ENCODE assay signal across 24 mouse cellular contexts in the genomic region with DNA sequence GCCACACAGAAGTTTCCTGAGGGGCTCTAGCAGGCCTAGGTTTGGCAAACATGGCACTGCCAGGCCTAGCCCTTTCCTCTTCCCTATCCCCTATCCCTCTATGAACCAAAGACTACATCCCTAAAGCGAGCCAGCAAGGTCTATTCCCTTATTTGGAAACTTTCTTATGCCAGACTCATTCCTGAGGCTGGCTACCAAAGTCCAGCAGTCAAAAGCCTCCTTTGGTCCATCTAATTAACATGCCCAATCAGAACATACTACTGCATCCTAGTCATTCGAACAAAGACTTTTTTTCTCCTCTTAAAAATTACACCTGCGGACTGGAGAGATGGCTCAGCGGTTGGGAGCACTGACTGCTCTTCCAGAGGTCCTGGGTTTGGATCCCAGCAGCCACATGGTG. TPM values are rescaled to one million over a fixed set of nuclear protein-coding genes. Genes with fewer than 3 reads are reported as not detected.
"Had no signal": no experiment of that assay in that cellular context is flagged by ENCODE, and none has a peak within 500 bp of the region (broad histone marks: within the 10 kb centered on the region; RNA-seq: fewer than 3 reads in every experiment).

No protein-coding gene starts in this region.

- H3K4me3 ChIP-seq: gastrocnemius, adult 2 months; heart, embryonic 10.5 days; heart, embryonic 12.5 days; hindbrain, embryonic 10.5 days; hindbrain, embryonic 12.5 days; intestine, embryonic 15.5 days; layer of hippocampus, adult 2 months; left cerebral cortex, adult 2 months; limb, embryonic 10.5 days; limb, embryonic 12.5 days; liver, embryonic 13.5 days; liver, embryonic 15.5 days had no signal

- ATAC-seq: hindbrain, embryonic 16.5 days; inflammation-experienced regulatory T-cells, adult 6 months; intestine, embryonic 15.5 days; intestine, postnatal 0 days; liver, postnatal 0 days had no signal

- H3K9me3 ChIP-seq: heart, embryonic 10.5 days; heart, embryonic 12.5 days; hindbrain, embryonic 10.5 days; hindbrain, embryonic 12.5 days; intestine, embryonic 15.5 days; limb, embryonic 10.5 days; limb, embryonic 12.5 days; liver, embryonic 13.5 days; liver, embryonic 15.5 days had no signal

- H3K27ac ChIP-seq: gastrocnemius, adult 2 months; heart, embryonic 10.5 days; hindbrain, embryonic 10.5 days; hindbrain, embryonic 12.5 days; hindbrain, embryonic 14.5 days; intestine, embryonic 15.5 days; layer of hippocampus, adult 2 months; left cerebral cortex, adult 2 months; limb, embryonic 10.5 days; limb, embryonic 12.5 days; liver, embryonic 13.5 days; liver, embryonic 15.5 days had no signal

- H3K36me3 ChIP-seq: heart, embryonic 10.5 days; heart, embryonic 12.5 days; hindbrain, embryonic 10.5 days; hindbrain, embryonic 12.5 days; intestine, embryonic 15.5 days; limb, embryonic 10.5 days; limb, embryonic 12.5 days; liver, embryonic 13.5 days; liver, embryonic 15.5 days had no signal

- H3K27me3 ChIP-seq: intestine, embryonic 15.5 days; liver, embryonic 13.5 days had no signal

- H3K4me2 ChIP-seq: heart, embryonic 12.5 days; hindbrain, embryonic 12.5 days; hindbrain, embryonic 14.5 days; intestine, embryonic 15.5 days; limb, embryonic 12.5 days; liver, embryonic 11.5 days; liver, embryonic 13.5 days; liver, embryonic 15.5 days had no signal

- DNase-seq: gastrocnemius, adult 2 months; gastrocnemius, postnatal 10 days; gastrocnemius, postnatal 25 days; heart, adult 18-20 months; heart, postnatal 10 days; heart, postnatal 4 days; liver; liver, embryonic 13.5 days; liver, postnatal 0 days had no signal

- H3K9ac ChIP-seq: heart, embryonic 12.5 days; hindbrain, embryonic 12.5 days; hindbrain, embryonic 14.5 days; intestine, embryonic 15.5 days; limb, embryonic 12.5 days; liver, embryonic 13.5 days; liver, embryonic 15.5 days; liver, postnatal 0 days had no signal

RNA-seq across cellular contexts. Expression of a gene that starts 22.9 kb away (rescaled TPM):
- polyA plus RNA-seq: liver, embryonic 15.5 days had no signal
